Mouse (Mus musculus) E14TG2a.4 (cell line): ENCODE data around the gene Ttll1.

Experiments
- CTCF ChIP-seq: conservative IDR thresholded peaks from 2 replicates; pipeline ENCODE4 v1.5.1; 2014; ENCODE audit warnings: low read length
- POU5F1 ChIP-seq: IDR thresholded peaks from 2 replicates; pipeline ENCODE4 v1.6.1; 2014; ENCODE audit warnings: low read length, borderline replicate concordance

DNA sequence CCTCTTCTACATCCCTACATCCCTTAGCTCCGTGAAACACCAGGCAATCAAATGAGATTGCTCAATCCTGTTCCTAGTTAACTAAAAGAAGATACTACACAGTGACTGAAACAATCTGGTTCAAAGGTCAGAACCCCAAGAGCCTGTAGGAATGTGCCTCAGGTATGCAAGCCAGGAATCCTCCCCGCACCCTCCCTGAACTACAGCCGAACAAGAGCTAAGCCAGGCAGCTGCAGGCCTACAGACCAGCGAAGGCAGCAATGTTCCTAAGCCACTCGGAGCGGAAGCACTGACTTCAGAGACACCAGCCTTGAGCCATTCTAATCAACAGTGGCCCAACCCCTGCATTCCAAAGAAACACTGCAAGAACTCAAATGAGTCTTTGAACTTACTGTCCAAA lies 66.3 kb downstream of the Ttll1 start:
- TF ChIP-seq CTCF (no peak), POU5F1 (no peak)
